Mouse (Mus musculus): ENCODE data around the gene Atp7a.
A peak's percentile ranks its signal among the peaks of the same experiment; 100 is the strongest.

Gene Atp7a

DNA sequence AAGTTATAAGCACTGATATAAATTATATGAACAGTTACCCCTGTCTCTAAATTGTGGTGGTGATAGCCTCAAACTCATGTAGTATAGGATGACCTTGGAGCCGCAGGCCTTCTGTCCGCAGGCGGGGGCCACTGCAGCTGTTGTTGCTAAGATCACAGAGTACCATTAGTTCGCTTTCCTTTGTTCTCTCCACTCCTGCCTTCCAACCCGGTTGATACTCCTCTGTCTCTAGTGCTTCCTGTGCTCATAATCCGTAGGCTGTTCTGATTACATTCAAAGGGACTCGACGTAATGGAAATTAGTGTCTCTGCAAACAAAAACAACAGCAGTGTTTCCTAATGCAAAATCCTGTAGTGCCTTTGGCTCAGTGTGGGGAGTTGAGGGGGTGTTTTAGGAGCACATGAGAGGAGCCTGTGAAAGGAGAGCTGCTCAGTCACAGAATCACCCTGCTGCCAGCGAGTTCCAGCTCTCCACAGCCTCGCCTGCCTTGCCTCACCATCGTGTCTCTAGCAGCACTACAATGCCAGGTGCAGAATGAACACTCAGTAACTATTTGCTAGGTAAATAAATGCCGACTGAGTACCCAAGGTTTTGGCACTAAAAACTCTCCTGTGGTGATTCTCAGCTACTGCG is 53.9 kb downstream of the Atp7a start:
- peak; percentile 18 for DNase-seq (ENCODE audit: low read depth, low spot score)

DNA sequence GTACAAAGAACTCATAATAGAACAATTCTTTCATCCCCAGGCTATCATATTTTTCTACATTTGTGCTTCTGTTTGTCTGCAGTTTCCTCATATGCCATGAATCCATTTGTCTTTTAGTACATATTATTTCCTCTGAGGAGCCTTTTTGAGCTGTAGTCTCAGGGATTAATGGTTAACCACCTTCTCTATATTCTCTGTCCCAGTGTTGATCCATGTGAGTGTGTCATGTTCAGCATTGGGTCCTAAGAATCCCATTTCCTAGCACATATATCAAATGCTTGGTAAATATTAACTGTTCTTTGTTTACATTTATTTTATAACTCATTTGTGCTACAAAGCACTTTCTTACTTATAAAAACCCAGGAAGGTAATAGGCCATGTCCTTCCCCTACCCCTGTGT is 55.4 kb downstream of the Atp7a start:
- DNase-seq (ENCODE audit: low read depth, low spot score) = no peak

DNA sequence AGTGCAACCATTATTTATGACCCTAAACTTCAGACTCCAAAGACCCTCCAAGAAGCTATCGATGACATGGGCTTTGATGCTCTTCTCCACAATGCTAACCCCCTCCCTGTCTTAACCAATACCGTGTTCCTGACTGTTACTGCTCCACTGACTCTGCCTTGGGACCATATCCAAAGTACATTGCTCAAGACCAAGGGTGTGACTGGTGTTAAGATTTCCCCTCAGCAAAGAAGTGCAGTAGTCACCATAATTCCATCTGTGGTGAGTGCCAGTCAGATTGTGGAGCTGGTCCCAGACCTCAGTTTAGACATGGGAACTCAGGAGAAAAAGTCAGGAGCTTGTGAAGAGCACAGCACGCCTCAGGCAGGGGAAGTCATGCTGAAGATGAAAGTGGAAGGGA is 58.1 kb downstream of the Atp7a start:
- no peak for DNase-seq (ENCODE audit: low read depth, low spot score)

DNA sequence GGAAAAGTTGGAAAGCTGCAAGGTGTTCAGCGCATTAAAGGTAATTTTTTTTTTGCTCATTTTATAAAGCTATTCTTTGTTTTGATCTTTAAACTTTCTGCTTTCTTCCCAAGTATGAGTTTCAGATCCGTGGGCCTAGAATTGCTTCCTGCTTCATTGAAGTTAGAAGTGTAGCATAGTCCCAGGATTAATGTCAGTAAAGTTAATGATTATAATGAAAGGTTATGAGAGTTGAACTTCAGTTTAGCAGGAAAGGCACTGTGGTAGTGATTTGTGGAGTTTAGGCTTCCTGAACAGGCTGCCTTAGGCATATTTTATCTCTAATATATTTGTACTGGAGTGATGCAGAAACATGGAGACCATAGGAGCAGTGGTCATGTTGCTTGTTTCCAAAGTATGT is 58.5 kb downstream of the Atp7a start:
- no peak for DNase-seq (ENCODE audit: low read depth, low spot score)

DNA sequence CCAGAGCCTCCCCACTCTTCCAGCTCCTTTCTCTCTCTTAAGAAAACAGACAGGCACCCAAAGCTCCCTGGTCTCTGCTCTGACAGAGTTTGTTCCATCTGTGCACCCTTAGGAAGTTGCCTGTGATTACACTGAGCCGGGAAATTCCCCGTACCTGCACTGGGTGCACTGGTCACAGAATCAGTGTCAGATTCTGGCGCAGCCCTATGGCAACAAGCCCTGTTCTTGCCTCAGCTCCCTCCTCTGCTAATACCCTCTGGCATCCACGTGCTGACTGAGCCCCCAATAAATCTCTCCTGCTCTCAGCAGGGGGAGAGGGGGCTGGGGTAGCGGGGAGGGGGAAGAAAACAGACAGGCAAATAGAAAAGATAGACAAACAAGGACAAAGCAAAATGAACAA is 65.9 kb downstream of the Atp7a start:
- no peak for DNase-seq (ENCODE audit: low read depth, low spot score)

DNA sequence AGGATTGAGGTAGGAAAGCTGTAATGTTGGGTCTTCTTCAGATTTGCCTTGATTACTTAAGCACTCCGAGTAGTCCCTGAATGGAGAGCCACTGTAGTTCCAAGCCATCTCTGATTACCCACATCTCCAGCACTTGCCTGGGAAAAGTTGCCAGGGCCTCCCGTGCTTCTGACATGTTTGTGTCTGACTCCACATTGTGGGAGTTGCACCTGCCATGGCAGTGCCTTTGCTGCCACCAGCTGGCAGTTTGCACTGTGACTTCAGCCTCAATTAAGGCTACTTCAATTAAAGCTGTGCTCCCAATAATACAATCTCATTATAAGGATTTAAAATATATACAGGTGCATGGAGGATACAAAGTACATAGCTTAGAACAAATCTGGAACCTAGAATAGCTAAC is 78.4 kb downstream of the Atp7a start:
- peak; percentile 44 for DNase-seq (ENCODE audit: low read depth, low spot score)

DNA sequence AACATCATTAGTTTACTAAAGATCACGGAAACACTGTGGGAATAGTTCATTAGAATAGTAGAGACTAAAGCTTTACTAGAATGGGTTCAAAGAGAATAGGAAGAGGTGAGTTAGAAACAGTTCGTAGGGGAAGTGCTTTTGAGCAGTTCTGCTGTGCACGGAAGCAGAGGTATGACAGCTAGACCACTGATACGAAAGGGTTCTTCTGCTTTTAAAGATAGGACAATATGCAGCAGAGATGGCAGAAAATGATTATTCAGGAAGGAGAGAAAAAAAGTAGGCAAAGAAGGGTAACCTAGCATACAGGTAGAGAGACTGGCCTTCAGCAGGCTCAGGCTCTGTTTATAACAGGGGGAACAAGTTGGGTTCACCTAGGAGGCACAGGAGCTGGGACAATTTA is 86.8 kb downstream of the Atp7a start:
- DNase-seq (ENCODE audit: low read depth, low spot score) = no peak

DNA sequence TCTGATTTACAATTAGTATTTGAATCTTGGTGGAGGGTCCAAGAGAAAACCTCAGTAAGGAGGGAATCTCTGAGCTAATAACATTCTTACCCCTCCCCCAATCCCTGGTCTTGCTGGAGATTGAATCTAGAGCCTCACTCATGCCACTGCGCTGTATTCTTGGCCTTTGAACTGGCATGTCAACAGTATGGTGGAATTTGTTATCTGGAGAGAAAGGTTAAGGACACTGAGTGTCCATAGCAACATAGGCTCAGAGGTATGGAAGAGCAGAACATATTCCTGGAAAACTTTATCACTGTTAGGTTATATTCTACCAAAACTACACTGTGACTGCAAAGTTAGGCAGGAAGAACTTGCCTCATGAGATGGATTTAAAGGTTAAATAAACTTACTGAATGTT is 87.6 kb downstream of the Atp7a start:
- DNase-seq (ENCODE audit: low read depth, low spot score) = no peak

DNA sequence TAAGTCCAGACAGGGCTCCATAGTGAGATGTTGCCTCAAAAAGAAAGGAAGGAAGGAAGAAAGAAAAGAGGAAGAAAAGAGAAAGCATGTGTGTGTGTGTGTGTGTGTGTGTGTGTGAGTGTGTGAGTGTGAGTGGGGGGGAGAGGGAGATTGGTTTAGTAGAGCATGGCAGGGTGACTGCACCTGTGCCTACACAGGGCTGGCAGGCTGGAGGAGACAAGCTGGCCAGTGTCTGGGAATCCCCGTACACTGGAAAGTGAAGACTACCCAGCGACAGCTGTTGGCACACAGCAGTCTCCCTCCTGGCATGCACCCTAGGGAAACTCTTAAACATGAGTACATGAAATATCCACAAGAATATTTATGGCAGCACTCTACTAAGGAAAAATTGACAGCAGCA is 95.7 kb downstream of the Atp7a start:
- no peak for DNase-seq (ENCODE audit: low read depth, low spot score)

DNA sequence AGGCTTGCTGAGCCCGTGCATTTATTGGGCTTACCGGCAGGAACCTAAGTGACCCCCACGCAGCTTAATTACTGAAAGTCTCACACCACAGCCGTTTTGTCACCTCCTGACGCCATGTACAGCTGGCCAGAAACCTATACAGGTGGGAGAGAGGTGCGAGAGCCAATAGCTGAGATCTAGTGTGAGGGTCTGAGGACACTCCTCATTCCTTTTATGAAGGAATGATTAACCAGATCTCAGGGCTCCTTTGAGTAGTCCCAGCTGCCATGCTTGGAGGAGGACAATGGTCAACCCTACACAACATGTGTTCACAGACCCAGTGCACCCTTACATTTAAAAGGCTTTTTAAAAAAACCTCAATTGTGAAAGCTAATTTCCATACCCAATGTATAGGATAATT is 101.2 kb downstream of the Atp7a start:
- DNase-seq (ENCODE audit: low read depth, low spot score) = no peak

DNA sequence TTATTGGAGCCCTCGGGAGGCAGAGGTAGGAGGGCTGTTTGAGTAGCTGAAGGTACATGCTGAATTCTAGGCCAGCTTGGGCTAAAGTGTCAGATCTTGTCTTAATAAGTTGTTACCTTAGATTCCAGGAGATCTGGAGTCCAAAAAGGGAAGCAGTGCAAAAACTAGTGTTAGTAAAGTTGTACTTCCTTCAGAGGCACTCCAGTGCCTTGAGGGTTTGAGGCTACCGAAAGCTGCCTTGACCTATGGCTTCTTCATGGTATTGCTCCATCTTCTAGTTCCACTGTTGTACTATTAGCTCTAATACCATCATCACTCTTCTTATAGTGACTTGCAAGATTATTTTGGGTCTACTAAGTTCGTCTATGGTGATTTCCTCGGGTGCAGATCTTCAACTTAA is 102.8 kb downstream of the Atp7a start:
- no peak for DNase-seq (ENCODE audit: low read depth, low spot score)

DNA sequence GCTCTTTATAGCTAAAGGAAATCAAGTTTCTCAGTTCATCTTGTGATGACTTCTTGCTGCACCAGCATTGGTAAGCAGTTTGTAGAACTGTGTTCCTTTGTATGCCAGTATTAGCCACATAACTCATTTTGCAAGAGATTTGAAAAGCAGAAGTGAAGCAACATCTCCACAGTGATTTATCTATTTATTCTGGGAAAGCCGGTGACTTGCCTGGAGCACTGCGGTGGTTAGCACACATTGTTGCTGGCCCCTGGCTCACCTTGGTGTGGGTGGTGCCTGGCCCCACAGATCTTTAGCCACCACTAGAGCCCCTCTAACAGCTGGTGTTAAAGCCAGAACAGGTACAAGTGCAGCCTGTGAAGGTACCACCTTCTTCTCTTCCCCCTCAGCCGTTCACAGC is 107.8 kb downstream of the Atp7a start:
- peak; percentile 4 for DNase-seq (ENCODE audit: low read depth, low spot score)

DNA sequence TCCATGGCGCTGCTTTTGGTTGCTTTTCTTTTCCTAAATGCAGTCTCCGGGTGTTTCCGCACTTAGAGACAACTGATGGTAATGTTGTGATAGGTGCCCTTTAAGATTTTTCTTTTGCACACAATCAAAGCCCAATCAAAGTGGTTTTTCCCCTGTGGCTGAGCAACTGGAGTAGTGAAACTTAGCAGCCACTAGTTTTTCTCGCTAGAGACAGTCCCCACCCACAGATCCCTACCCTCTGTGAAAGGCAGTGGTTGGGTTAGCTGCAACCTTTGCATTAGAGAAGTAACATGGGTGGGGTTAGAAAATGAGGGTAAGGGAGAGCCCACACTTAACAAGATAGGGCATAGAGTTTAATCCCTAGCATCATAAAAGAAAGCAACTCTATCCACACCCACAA is 108.4 kb downstream of the Atp7a start:
- DNase-seq (ENCODE audit: low read depth, low spot score) = peak; percentile 43

DNA sequence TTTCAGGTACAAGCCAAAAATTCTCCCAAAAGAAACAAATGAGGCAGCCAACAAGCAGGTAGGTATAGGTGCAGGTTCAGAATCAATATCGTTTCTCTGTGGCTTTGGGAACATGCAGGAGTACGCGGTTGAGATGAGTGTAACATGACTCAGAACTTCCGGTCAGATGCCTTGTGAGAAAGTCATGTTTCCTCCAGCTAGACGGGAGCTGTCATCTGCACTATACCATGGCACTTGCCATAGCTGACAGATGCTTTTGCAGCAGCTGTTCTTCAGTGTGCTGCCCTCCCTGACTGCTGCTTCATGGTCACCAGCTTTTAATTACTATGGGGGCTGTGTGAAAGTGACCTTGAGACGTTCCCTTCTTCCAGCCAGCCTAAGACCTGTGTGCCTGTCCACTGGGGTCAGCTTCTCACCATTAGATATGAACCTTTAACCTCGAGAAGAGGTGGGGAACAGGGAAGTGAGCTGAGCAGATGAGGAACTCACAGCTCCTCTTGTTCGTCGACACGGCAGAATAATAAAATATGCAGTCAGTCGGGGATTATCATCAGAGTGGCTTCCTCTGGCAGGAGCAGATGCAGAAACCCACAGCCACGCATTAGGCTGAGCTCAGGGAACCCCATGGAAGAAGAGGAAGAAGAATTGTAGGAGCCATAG is 109.0 kb downstream of the Atp7a start:
- DNase-seq (ENCODE audit: low read depth, low spot score) = peak; percentile 52

DNA sequence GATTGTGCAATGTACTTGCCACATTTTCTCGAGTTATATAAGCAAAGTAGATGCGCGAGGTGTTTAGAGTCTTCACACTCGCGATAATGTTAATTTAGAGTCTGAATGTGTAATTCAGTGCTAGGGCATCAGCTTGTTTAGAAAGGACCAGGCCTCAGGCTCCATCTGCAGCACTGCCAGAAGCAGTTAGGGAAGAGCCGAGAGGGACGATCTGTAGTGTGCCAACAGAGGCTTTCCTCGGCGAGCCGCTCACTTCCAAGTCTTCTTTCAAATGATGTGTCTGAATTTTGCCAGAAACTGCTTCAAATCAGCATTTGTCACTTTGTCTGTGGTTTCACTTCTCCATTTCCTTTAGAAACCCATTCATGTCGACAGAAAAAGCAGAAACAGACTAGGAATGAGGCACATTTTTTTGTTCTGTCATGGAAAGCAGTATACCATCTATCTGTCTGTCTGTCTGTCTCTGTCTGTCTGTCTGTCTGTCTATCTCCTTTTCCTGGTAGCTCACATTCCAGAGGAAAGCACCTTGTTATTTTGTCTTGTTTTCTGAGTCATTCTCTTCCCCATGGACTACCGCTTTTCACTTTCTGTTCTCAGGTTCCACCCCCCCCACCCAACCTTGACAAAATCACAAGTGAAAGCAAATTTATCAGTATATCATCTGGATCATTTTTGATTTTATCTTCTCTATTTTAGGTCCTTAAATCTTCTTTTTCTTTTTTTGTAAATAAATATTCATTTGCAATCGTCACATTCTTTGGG is 112.4 kb downstream of the Atp7a start:
- peak; percentile 1 for DNase-seq (ENCODE audit: low read depth, low spot score)

DNA sequence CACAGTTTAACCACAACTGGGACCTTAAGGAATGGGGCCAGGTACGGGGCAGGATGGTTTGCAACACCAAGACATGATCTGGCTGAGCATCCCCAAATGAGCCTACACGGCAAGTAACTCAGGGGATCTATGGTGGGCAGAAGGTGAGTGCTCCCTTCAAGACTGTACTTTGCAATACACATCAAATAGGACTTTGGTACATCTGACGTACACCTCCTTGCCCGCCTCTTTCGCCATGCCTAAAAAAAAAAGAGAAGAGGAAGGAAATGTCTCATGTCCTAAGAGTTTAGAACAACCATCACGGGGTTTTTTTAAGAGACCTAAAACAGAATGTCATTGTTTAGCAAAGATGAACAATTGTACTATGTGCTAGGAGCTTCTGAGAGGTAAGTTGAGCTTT is 115.9 kb downstream of the Atp7a start, which contains the start of gene Tlr13:
Gene Tlr13, plus strand, starts transcription at position 269 of the 400 bp plus-strand sequence.
- no peak for DNase-seq (ENCODE audit: low read depth, low spot score)

DNA sequence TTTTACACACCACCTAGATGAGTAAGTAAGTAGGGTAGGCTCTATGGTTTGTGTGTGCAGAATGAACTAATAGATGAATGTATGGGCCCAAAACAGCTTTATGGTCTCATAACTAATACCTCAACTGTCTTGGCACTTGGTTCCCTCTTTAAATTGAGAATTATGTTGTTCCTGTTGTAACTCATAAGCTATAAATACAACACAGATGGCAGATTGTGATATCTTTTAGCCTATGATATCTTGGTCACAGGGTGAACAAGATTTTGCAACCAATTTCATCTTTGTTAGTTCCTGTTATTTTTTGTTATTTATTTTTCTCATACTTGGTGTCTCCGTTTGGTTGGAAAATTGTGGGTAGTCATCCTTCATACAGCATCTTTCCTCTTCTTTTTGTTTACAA is 121.1 kb downstream of the Atp7a start:
- DNase-seq (ENCODE audit: low read depth, low spot score) = no peak

DNA sequence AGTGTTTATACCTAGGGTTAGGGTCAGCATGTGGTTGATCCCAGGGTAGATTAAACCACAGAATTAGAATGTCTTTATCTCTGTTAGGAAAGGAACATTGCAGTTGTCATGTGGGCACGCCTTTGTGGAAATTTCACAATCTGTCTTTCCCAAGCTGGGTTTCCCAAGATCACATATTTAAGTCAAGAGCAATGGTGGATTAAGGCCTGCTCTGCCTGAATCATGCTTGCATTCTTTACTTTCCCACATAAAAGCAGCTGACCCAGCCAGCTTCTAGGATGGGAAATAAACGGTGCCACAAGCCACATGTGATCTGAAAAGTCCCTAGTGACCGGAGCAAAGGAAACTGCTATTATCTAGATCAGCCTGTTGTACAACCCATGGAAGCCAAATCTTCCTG is 122.4 kb downstream of the Atp7a start:
- DNase-seq (ENCODE audit: low read depth, low spot score) = no peak

DNA sequence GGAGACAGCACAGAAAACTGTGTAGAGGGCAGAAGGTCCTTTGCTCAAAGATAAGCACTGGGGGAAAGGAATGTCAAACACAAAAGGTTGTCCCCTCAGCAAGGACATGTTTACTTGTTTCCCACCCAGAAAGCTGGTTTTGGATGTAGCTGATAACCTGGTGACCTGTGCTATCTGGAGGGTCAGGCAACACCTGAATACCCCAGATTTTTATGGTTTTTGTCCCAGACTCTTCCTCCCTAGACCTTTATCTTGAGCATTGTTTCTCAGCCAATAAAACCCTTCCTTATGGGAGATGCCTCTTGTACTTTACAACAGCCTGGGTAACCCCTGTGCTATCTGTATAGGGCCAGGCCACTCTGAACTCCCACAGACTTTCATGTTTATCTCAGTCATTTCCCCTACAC is 127.1 kb downstream of the Atp7a start:
- no peak for DNase-seq (ENCODE audit: low read depth, low spot score)

DNA sequence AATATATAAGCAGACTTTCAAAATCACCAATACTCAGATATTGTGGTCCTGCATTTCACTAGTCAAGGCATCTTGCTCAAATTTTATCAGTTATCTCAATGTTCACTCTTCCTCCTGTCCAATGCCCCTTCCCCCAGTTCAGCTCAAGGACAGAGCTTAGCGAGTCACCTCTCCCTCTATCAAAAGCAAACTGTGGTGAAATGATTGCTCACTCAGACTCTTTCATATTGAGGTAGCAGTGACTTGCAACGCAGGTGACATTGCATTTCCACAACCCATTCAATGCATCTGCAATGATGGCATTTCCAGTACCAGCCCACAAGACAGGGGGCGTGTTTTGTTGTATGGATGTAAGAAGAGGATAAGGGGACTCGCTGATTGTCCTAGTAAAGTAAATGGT is 128.8 kb downstream of the Atp7a start:
- no peak for DNase-seq (ENCODE audit: low read depth, low spot score)

DNA sequence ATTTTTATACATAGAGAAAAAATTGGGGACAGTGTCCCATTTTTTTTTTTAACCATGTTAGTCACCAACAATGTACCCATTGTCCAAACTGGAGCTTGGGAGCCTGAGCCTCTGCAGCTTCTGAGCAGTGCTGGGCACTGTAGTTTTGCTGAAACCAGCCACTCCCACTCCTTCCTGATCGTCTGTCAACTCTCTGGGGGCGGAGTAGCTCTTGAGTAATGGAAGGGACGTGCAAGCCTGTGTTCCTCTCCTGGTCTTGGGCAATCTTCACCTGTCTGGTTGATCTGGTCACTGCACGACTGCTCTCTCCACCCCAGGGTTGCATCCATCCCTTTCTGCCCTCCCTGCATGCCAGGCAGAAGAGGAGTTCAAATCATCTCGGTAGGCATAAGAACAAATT is 136.9 kb downstream of the Atp7a start:
- peak; percentile 25 for DNase-seq (ENCODE audit: low read depth, low spot score)

DNA sequence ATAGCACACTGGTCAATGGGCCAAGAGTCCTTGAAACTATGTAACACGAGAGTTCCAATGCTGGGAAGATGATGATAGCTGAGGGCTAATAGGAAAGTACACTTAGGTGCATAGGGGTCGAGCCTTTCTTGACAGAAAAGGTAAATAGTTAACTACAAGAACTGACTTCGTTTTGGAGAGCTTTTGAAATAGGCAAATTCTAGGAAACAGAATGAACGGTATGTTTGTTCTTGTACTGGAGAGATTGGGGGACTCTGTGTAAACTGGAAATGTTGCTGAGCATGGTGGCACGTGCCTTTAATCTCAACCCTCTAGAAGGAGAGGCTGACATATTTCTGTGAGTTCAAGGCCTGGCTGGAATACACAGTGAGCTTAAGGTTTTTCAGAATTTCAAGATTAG is 137.5 kb downstream of the Atp7a start:
- DNase-seq (ENCODE audit: low read depth, low spot score) = no peak

DNA sequence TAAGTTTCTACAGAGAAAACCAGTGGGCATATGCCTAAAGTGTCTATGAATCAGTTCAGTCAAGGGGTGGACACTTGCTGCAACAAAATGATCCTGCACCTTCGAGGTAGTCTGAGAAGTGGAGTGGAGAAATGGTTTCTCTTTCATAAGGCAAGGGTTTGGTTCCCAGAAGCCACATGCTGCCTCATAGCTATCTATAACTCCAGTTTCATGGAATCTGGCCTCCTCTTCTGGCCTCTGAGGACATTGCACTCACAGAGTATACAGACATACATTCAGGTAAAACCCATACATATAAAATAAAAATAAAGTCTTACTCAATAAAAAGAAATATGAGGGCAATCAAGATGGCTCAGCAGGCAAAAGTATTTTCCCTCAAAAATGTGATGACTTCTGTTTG is 138.0 kb downstream of the Atp7a start:
- DNase-seq (ENCODE audit: low read depth, low spot score) = peak; percentile 42
